Mouse (Mus musculus) midbrain, embryonic 12.5 days (tissue): ENCODE results near the gene Emp1. TPM values are rescaled to one million over a fixed set of nuclear protein-coding genes. Genes with fewer than 3 reads are reported as not detected.

Source experiments
- ATAC-seq: fragments of 200-750 bp; cut with Nextera tagmentation; 2 replicates; pipeline ENCODE4 v1.8.0; 2017; ENCODE audit warnings: low read depth, moderate TSS enrichment, moderate library complexity; ENCODE audit not compliant: low FRiP score
- H3K27ac ChIP-seq: fragments of 300-500 bp; sonication (generic); replicated peaks from 2 replicates; pipeline ENCODE4 v1.5.1; 2016; ENCODE audit warnings: mild to moderate bottlenecking
- H3K27me3 ChIP-seq: fragments of 300-500 bp; sonication (generic); 2 replicates; pipeline ENCODE4 v1.6.1; 2016; ENCODE audit warnings: mild to moderate bottlenecking
- H3K36me3 ChIP-seq: fragments of 300-500 bp; sonication (generic); 2 replicates; pipeline ENCODE4 v1.6.1; 2016
- H3K4me1 ChIP-seq: fragments of 300-500 bp; sonication (generic); 2 replicates; pipeline ENCODE4 v1.6.1; 2016
- H3K4me2 ChIP-seq: fragments of 300-500 bp; sonication (generic); replicated peaks from 2 replicates; pipeline ENCODE4 v1.6.1; 2016; ENCODE audit warnings: mild to moderate bottlenecking, moderate library complexity
- H3K4me3 ChIP-seq: fragments of 300-500 bp; sonication (generic); 2 replicates; pipeline ENCODE4 v1.5.1; 2016; ENCODE audit warnings: mild to moderate bottlenecking
- H3K9ac ChIP-seq: fragments of 300-500 bp; sonication (generic); replicated peaks from 2 replicates; pipeline ENCODE4 v1.6.1; 2016; ENCODE audit warnings: mild to moderate bottlenecking, moderate library complexity
- H3K9me3 ChIP-seq: fragments of 300-500 bp; sonication (generic); 2 replicates; pipeline ENCODE4 v1.6.1; 2016; ENCODE audit warnings: mild to moderate bottlenecking
- WGBS: fragments of 180-500 bp; shearing (Covaris S2); methylation state at CpG from one replicate; pipeline ENCODE4 v1.1.7; 2016; 5-methylcytosine and 5-hydroxymethylcytosine counted together
- polyA plus RNA-seq: library from polyadenylated mRNA; unstranded; fragments of >200 nt; fragmentation: Nextera tagmentation; extraction: Ambion mirVana; gene quantifications from 2 replicates; pipeline ENCODE4 v1.2.1, GENCODE M21; 2016

The Emp1 gene
- polyA plus RNA-seq = 11.6 and 16.8 TPM in 2 replicates

GRCm38 (mm10) chr6:135362459-135363159, at the start of gene Emp1:
Gene Emp1 (plus strand): TSS chr6:135362545.
- Histone ChIP-seq H3K4me3 (no peak within 1 kb of the TSS), H3K4me1 (0 out of 2 replicates have a peak, but pooled peaks cover 5% of the 10 kb centered on the region), H3K27ac (no peak within 1 kb of the TSS), H3K9me3 (no peaks in the 10 kb centered on the region), H3K9ac (no peak within 1 kb of the TSS), H3K4me2 (no peak within 1 kb of the TSS), H3K36me3 (no peaks in the 10 kb centered on the region), H3K27me3 (no peaks in the 10 kb centered on the region; the same call in 1 of the 2 replicates)
- no peak for ATAC-seq
- WGBS = 44% methylated on average over 13 of the region's 13 CpGs

- H3K9ac ChIP-seq = no peak overlapping the region
- no peaks in the 10 kb centered on the region for H3K4me1 ChIP-seq
- H3K4me3 ChIP-seq = no peak overlapping the region
- H3K36me3 ChIP-seq = no peaks in the 10 kb centered on the region
- 73% methylated on average over 9 of the region's 9 CpGs for WGBS
- no peaks in the 10 kb centered on the region for H3K27me3 ChIP-seq
- no peak overlapping the region for H3K27ac ChIP-seq
- H3K9me3 ChIP-seq = no peaks in the 10 kb centered on the region
- ATAC-seq = no peak
- H3K4me2 ChIP-seq = no peak overlapping the region
These were observed 48.4 kb upstream of the Emp1 start for GRCm38 (mm10) chr6:135313981-135314380.

GRCm38 (mm10) chr6:135316141-135316540, 46.2 kb upstream of the Emp1 start:
- no peaks in the 10 kb centered on the region for H3K27me3 ChIP-seq
- H3K9me3 ChIP-seq = no peaks in the 10 kb centered on the region
- H3K27ac ChIP-seq = no peak overlapping the region
- H3K4me3 ChIP-seq = no peak overlapping the region
- no peaks in the 10 kb centered on the region for H3K4me1 ChIP-seq
- WGBS = 84% methylated on average over 2 of the region's 2 CpGs
- no peaks in the 10 kb centered on the region for H3K36me3 ChIP-seq
- no peak overlapping the region for H3K4me2 ChIP-seq
- ATAC-seq = no peak
- no peak overlapping the region for H3K9ac ChIP-seq

GRCm38 (mm10) chr6:135319431-135319933, 42.9 kb upstream of the Emp1 start:
- no peaks in the 10 kb centered on the region for H3K36me3 ChIP-seq
- ATAC-seq = no peak
- no peak overlapping the region for H3K4me2 ChIP-seq
- no peaks in the 10 kb centered on the region for H3K27me3 ChIP-seq
- no peaks in the 10 kb centered on the region for H3K9me3 ChIP-seq
- WGBS = 82% methylated on average over 5 of the region's 5 CpGs
- H3K9ac ChIP-seq = no peak overlapping the region
- H3K4me1 ChIP-seq = peaks cover 5% of the 10 kb centered on the region; the same call in 1 of the 2 replicates
- no peak overlapping the region for H3K4me3 ChIP-seq
- H3K27ac ChIP-seq = no peak overlapping the region

- Histone ChIP-seq H3K4me3 (no peak overlapping the region), H3K9me3 (no peaks in the 10 kb centered on the region), H3K27me3 (no peaks in the 10 kb centered on the region), H3K27ac (no peak overlapping the region; the same call in 1 of the 2 replicates), H3K9ac (no peak overlapping the region), H3K36me3 (no peaks in the 10 kb centered on the region), H3K4me2 (no peak overlapping the region), H3K4me1 (peaks cover 5% of the 10 kb centered on the region; the same call in 1 of the 2 replicates)
- no peak for ATAC-seq
- 70% methylated on average over 7 of the region's 7 CpGs for WGBS
These were observed 39.6 kb upstream of the Emp1 start for GRCm38 (mm10) chr6:135322749-135323148.

- Histone ChIP-seq H3K9ac (no peak overlapping the region), H3K36me3 (no peaks in the 10 kb centered on the region), H3K27ac (no peak overlapping the region; the same call in 1 of the 2 replicates), H3K4me1 (peaks cover 5% of the 10 kb centered on the region; the same call in 1 of the 2 replicates), H3K4me2 (no peak overlapping the region), H3K4me3 (no peak overlapping the region), H3K9me3 (no peaks in the 10 kb centered on the region), H3K27me3 (no peaks in the 10 kb centered on the region)
- WGBS = 63% methylated on average over 16 of the region's 16 CpGs
- 0 out of 2 replicates have a peak, but pooled peaks have one; percentile 23 for ATAC-seq
These were observed 38.9 kb upstream of the Emp1 start for GRCm38 (mm10) chr6:135323311-135323982.

GRCm38 (mm10) chr6:135324111-135324510, 38.2 kb upstream of the Emp1 start:
- Histone ChIP-seq H3K9ac (no peak overlapping the region), H3K4me1 (peaks cover 5% of the 10 kb centered on the region; the same call in 1 of the 2 replicates), H3K27ac (no peak overlapping the region), H3K4me2 (no peak overlapping the region), H3K4me3 (no peak overlapping the region), H3K27me3 (no peaks in the 10 kb centered on the region), H3K9me3 (no peaks in the 10 kb centered on the region), H3K36me3 (no peaks in the 10 kb centered on the region)
- WGBS = 76% methylated on average over 3 of the region's 3 CpGs
- ATAC-seq = no peak

GRCm38 (mm10) chr6:135324686-135325300, 37.6 kb upstream of the Emp1 start:
- Histone ChIP-seq H3K4me2 (no peak overlapping the region), H3K4me3 (no peak overlapping the region), H3K27ac (no peak overlapping the region), H3K4me1 (peaks cover 5% of the 10 kb centered on the region; the same call in 1 of the 2 replicates), H3K9ac (no peak overlapping the region), H3K27me3 (no peaks in the 10 kb centered on the region), H3K9me3 (no peaks in the 10 kb centered on the region), H3K36me3 (no peaks in the 10 kb centered on the region)
- 83% methylated on average over 9 of the region's 9 CpGs for WGBS
- ATAC-seq = no peak

- peaks cover 5% of the 10 kb centered on the region; the same call in 1 of the 2 replicates for H3K4me1 ChIP-seq
- H3K36me3 ChIP-seq = no peaks in the 10 kb centered on the region
- H3K4me3 ChIP-seq = no peak overlapping the region
- H3K27me3 ChIP-seq = no peaks in the 10 kb centered on the region
- WGBS = 88% methylated on average over 7 of the region's 7 CpGs
- H3K9ac ChIP-seq = no peak overlapping the region
- H3K4me2 ChIP-seq = no peak overlapping the region
- H3K27ac ChIP-seq = no peak overlapping the region
- H3K9me3 ChIP-seq = no peaks in the 10 kb centered on the region
- ATAC-seq = no peak
These were observed 35.5 kb upstream of the Emp1 start for GRCm38 (mm10) chr6:135326847-135327246.

- no peak overlapping the region for H3K27ac ChIP-seq
- H3K9ac ChIP-seq = no peak overlapping the region
- no peaks in the 10 kb centered on the region for H3K36me3 ChIP-seq
- H3K4me3 ChIP-seq = no peak overlapping the region
- peaks cover 10% of the 10 kb centered on the region for H3K4me1 ChIP-seq
- 85% methylated on average over 4 of the region's 4 CpGs for WGBS
- no peaks in the 10 kb centered on the region for H3K27me3 ChIP-seq
- no peaks in the 10 kb centered on the region for H3K9me3 ChIP-seq
- no peak overlapping the region for H3K4me2 ChIP-seq
- no peak for ATAC-seq
These were observed 30.4 kb upstream of the Emp1 start for GRCm38 (mm10) chr6:135331916-135332315.

GRCm38 (mm10) chr6:135332737-135333281, 29.5 kb upstream of the Emp1 start:
- Histone ChIP-seq H3K36me3 (no peaks in the 10 kb centered on the region), H3K27me3 (no peaks in the 10 kb centered on the region), H3K4me3 (no peak overlapping the region), H3K27ac (peak overlapping the region; percentile 42), H3K4me1 (peaks cover 10% of the 10 kb centered on the region), H3K4me2 (peak overlapping the region; percentile 31), H3K9me3 (no peaks in the 10 kb centered on the region), H3K9ac (no peak overlapping the region; the same call in 1 of the 2 replicates)
- WGBS = 20% methylated on average over 10 of the region's 10 CpGs
- peak; percentile 79 for ATAC-seq
